Mouse (Mus musculus): ENCODE measurements around the gene Olfr519. TPM values are rescaled to one million over a fixed set of nuclear protein-coding genes. Genes with fewer than 3 reads are reported as not detected.

Olfr519 gene
- not detected in 2 replicates for polyA plus RNA-seq (2012; rRNA removed)

DNA sequence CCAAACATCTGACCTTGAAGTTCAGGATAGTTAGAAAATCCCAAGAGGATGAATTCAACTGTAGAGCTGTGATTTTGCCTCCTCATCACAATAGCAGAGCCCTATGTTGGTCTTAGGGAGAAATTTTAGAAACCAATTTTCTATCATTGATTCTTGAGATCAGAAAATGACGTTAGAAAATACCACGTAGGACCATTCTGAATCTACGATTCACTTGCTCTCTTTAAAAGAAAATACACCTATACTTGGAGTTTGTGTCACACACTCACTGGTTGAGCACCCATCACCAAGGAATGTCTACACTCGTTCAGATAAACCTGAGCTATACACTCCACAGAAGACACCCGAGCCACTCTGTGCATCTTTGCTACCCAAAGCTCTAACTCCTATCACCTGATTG is at the start of gene Olfr519:
Olfr519 (minus strand) TSS at position 101 of the 400 bp plus-strand sequence.

DNA sequence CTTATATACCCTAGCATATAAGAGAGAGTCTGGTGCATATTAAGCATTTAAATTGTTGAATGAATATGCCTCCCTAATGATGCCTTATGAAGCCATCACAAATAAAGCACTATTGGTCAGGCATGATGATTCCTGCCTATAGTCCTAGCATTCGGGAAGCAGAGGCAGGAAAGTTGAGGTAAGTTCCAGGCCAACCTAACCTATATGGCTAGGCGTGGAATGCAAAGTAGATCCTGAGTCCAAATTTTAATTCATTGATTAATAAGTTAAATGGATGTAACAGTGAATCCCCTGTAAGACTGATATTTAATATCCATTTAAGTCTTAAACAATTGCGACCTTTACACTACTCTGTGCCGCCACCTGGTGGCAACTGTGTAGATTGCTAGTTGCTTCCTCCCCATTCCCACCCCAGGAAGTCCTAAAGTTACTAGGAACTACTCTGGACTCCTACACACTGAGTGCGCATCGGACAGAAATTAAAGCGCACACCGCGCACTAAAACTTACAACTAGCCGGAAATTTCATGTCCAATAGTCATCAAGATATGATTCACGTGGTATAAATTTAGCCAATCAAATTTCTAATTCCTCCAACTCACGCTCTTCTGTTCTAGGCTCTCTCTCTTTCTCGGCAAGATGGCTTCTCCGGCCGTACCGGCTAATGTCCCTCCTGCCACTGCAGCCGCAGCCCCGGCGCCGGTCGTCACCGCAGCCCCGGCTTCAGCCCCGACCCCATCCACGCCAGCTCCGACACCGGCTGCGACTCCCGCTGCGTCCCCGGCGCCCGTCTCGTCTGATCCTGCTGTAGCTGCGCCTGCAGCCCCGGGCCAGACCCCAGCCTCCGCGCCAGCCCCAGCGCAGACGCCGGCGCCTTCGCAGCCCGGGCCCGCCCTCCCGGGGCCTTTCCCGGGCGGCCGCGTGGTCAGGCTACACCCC is 39.8 kb upstream of the Olfr519 start, which contains the start of gene Eif3f:
Eif3f (plus strand) TSS at position 624 of the 938 bp plus-strand sequence.

DNA sequence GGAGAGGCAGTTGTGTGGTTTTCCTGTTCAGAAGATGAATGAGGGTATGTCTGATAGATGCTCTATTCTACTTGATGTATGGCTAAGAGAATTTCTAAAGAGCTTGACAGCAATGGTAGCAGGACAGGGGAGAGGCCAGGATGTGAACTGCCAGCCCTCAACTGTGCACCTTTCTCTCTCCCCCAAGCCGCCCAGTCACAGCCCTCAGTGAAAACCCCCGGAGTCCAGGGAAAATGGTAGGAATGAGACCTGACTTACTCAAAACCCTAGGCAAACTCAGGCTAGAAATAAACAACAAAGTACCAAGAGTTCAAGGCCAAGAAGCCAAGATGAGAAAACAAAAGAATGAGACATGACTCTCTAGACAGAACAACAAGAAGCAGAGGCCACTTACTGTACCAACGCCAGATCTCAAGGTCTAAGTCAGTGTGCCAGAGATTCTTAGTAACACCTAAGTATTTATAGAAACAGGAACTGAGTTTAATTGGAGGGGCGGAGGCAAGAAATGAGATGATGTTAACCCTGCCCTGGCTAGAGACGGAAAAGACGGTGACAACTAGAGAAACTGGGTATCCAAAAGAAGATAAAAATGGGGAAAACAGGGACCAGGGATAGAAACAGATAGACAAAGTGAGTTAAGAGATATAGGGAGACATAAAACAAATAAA is 35.6 kb upstream of the Olfr519 start, which contains the start of gene Nlrp10:
Nlrp10 (minus strand) TSS at position 453 of the 668 bp plus-strand sequence.

DNA sequence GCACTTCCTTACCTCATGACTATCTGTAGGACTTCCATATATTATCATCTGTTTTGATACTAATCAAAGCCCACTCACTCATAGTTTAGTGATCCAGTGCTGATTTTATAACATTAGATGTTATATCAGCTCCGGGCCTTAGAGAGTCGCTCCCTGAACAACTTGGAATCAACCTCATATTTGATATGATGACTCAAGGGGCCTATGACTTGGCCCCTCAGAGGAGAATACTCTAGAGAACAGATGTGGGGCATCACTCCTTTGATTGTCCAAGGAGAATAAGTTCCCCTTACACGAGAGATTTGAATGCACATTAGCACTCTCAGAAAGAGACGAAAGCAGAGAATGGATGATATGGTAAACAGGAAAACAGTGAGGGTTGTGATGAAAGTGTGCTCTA is 9.3 kb downstream of the Olfr519 start, which contains the start of gene Olfr518:
Olfr518 (minus strand) TSS at position 101 of the 400 bp plus-strand sequence.

DNA sequence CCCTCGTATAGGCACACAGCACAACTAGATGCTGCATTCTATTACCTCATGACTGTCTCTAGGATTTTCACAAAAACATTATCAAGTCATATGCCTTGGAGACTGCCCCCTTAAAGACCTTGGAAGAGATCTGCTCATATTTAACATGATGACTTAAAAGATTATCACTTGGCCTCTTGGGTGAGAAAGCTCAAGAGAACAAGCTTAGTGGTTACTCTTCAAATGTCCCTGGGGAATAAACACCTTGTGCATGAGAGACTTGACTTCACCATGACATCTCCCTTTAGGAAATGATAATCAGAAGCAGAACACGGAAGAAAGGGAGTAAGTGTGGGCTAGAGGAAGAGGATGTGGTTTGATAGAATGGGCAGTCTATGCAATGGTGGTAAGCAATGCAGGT is 21.9 kb downstream of the Olfr519 start, which contains the start of gene Olfr517:
Olfr517 (minus strand) TSS at position 101 of the 400 bp plus-strand sequence.

DNA sequence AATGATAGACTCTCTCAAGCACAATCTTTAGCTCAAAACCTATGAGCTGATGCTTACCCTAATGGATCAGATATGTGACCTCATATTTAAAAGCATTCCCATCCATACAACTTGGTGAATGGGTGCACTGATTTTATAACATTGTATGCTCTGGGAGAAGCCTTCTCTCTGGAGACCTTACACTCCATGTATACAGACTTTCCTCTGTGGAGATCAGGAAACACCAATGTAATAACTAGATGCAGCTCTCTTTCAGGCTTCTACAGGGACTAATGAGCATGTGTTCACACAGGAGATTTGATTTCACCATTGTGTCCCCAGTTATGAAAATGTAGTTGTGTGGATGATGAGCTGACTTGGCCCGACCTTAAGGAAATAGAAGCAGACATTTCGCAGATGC is 43.8 kb downstream of the Olfr519 start, which contains the start of gene Olfr516:
Olfr516 (minus strand) TSS at position 101 of the 400 bp plus-strand sequence.

Other genes starting within 250 kb of the Olfr519 start
- gene Olfr509, start 242.5 kb downstream of the Olfr519 start, polyA plus RNA-seq (2012; rRNA removed): not detected in 2 replicates
- not detected in 2 replicates for gene Olfr510, start 228.0 kb downstream of the Olfr519 start, polyA plus RNA-seq (2012; rRNA removed)
- not detected in 2 replicates for gene Olfr512, start 181.1 kb downstream of the Olfr519 start, polyA plus RNA-seq (2012; rRNA removed)
- gene Olfr513, start 143.4 kb downstream of the Olfr519 start, polyA plus RNA-seq (2012; rRNA removed): not detected in 2 replicates
- gene Olfr514, start 68.4 kb downstream of the Olfr519 start, polyA plus RNA-seq (2012; rRNA removed): not detected in 2 replicates
- gene Olfr516, start 43.9 kb downstream of the Olfr519 start, polyA plus RNA-seq (2012; rRNA removed): not detected in 2 replicates
- not detected in 2 replicates for gene Olfr517, start 22.0 kb downstream of the Olfr519 start, polyA plus RNA-seq (2012; rRNA removed)
- not detected in 2 replicates for gene Olfr518, start 9.4 kb downstream of the Olfr519 start, polyA plus RNA-seq (2012; rRNA removed)
- 0.08 and 0.11 TPM in 2 replicates for gene Nlrp10, start 35.8 kb upstream of the Olfr519 start, polyA plus RNA-seq (2012; rRNA removed)
- gene Eif3f, start 40.0 kb upstream of the Olfr519 start, polyA plus RNA-seq (2012; rRNA removed): 97.5 and 138 TPM in 2 replicates
- 25.0 and 29.9 TPM in 2 replicates for gene Tub, start 55.9 kb upstream of the Olfr519 start, polyA plus RNA-seq (2012; rRNA removed)
- gene Ric3, start 188.9 kb upstream of the Olfr519 start, polyA plus RNA-seq (2012; rRNA removed): 14.2 and 16.1 TPM in 2 replicates